Mouse (Mus musculus) testis, adult 2 months (tissue): ENCODE measurements around the gene Cxcl12.

Experiments
- CTCF ChIP-seq: fragments of 200-500 bp; IDR thresholded peaks from 2 replicates; pipeline ENCODE4 v1.5.1; 2012; ENCODE audit warnings: low read depth, mild to moderate bottlenecking, inconsistent platforms, low read length, moderate library complexity; ENCODE audit not compliant: control insufficient read depth, insufficient read depth, insufficient replicate concordance
- POLR2A ChIP-seq: fragments of 200-500 bp; IDR thresholded peaks from 2 replicates; pipeline ENCODE4 v1.6.1; 2012; ENCODE audit warnings: low read depth, mild to moderate bottlenecking, inconsistent platforms, low read length, moderate library complexity; ENCODE audit not compliant: control insufficient read depth

- TF ChIP-seq CTCF (no peak), POLR2A (no peak)
Observed at GRCm38 (mm10) chr6:117180303-117180702, 12.0 kb downstream of the Cxcl12 start.
